Mouse (Mus musculus) skeletal muscle tissue, adult 2 months (tissue): ENCODE measurements around the gene Arl6ip4.
A peak's percentile ranks its signal among the peaks of the same experiment; 100 is the strongest.

Source experiments
- DNase-seq: peaks from one replicate; pipeline ENCODE4 v3.0.0-alpha.2; 2012; ENCODE audit warnings: low read depth, low spot score

Gene Arl6ip4

GRCm38 (mm10) chr5:124115990-124116845, at the start of gene Arl6ip4:
Arl6ip4 (plus strand) TSS chr5:124116089.
- peak; percentile 45 for DNase-seq

- no peak for DNase-seq
Observed at GRCm38 (mm10) chr5:124069657-124070056, 46.2 kb upstream of the Arl6ip4 start.

- peak; percentile 82 for DNase-seq
Observed at GRCm38 (mm10) chr5:124073682-124074081, 42.2 kb upstream of the Arl6ip4 start.

DNA sequence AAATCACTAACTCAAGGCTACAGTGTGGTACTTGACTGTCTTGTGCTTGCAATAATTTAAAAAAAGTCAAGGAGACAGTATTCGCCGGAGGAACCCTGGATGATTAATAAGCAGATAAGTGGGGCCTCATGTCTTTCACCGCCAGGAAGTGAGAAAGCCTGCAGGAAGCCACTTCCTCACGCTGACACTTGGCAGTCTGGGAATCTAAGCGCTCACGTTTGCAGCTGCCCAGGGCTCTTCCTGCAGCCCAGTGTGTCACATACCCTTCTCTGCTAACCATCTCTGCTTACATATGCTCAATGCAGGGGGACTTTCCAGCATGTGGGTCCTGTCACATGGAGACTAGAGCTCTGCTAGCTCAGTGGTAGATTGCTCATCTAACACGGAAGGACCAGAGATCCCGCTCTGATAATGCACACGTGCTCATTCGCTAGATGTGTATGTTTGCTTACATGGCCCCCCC, 41.0 kb upstream of the Arl6ip4 start:
- DNase-seq: no peak

GRCm38 (mm10) chr5:124075716-124076115, 40.2 kb upstream of the Arl6ip4 start:
- no peak for DNase-seq

DNA sequence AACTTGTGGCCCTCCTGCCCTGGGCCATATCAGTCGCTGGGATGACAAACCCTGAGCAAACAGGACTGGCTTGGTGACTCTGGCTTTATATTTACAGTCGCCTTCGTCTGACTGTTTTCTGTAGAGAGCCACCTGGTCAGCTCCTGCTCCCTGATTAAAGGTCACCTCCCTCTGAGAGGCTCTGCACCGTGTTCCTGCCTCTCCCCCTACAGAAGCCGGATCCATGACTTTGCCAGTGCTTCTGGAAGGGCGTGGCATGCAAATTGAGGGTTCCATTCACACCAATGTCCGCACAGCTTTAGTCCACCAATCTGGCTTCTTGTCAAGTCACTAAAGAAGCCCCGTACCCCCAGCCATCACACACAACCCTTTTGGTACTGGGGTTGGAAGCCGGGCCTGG, 39.3 kb upstream of the Arl6ip4 start:
- DNase-seq: no peak

DNA sequence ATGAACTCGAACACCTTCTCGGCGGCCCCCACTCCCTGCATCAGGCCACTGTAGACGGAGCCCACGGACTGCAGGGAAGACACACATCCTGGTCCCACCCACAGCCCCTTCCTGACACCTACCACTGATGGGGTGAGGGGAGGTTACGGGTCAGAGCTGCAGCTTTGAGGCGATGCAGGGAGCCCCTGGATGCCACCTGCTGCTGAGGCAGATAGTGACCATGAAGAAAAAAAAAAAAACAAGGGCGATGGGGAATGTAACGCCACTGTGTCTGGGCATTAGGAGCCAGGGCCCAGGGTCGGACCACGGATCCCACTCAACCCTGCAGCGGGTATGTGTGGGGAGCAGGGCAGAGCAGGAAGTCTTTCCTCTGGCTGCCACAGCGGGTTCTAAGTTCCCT, 38.6 kb upstream of the Arl6ip4 start:
- no peak for DNase-seq

DNA sequence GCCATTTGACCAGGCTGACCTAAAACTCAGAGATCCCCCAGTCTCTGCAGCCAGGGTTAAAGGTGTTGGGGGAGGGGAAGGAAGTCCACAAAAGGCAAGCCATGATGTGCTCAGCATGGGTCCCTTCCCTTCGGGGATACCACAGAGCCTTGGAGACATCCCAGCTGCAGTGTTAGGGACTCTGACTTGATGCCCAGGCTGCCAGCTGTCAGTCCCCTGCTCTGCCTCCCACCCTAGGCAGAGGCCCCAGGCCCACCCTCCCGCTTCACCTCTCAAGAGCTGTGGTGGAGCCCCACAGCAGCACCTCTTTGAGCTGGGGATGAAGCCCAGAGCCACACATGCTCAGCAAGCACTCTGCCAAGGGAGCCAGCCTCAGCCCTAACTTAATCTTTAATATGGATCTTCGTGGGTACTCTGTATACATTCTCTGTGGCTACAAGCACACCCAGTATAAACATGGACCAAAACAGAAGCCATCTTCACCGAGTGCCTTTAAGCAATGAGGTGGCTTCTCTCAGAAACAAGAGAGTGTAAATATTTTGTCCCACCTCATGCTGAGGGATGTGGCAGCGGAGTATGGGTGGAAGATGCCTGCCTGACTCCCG, 37.9 kb upstream of the Arl6ip4 start:
- DNase-seq: no peak

DNA sequence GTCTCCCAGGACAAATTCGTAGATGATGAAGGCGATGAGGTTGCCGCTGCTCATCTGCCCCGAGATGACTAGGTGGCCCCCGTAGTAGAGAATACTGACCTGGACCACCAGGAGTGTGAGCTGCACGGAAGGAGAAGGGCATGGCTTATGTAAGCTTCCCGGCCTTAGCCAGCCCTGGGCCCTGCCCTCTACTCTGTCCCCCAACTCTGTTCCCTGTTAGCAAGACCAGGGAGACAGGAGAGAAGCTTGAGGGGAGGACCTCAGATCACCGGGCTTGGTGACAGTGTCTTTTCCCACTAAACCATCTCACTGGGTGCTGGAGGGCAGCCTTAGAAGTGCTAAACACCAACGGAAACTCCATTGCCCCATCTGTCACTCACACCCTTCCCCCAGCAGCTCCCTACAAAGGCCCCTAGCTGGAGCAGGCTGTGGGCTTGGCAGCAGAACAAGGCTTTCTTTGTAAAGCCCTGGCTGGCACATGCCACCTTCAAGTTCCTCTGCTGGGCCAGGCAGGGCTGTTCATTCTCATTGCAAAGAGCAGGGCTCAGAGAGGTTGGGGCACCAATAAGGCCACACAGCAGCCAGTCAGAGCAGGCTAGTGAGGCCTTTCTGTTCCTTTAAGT, 37.0 kb upstream of the Arl6ip4 start:
- no peak for DNase-seq

GRCm38 (mm10) chr5:124079880-124080279, 36.0 kb upstream of the Arl6ip4 start:
- no peak for DNase-seq

- no peak for DNase-seq
Observed at GRCm38 (mm10) chr5:124082447-124082846, 33.4 kb upstream of the Arl6ip4 start.

DNA sequence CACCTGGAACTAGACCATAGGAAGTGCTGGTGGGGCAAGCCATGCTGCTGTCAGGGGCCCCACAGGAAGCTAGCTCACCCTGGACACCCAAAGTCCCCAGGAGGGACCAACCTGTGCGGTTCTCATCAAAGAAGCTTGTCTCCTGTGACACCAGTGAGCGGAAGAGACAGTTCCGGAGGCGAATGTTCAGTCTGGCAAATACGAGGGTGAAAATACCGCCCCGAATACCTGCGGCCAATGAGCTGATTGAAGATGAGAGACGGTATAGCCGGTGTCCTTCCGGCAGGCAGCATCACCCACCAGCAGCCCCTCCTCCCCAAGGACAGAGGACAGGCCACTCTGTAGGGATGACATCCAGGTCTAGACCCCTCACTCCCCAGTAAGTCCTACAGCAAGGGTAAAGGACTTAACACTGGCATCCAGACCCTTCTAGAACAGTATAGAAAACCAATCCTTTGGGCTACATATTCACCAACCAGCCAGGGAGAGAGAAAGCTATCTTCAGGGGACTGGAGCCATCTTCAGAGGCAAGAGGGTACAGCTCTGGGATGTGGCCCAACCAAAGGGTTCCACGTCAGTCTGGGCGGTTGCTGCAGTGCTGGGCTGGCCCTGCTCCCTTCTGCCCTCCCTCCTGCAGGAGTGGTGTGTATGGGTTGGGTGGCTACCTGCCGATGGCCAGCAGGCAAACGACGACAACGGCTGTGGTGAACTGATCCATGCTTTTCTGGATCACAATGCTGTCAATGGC, 32.8 kb upstream of the Arl6ip4 start:
- no peak for DNase-seq

DNA sequence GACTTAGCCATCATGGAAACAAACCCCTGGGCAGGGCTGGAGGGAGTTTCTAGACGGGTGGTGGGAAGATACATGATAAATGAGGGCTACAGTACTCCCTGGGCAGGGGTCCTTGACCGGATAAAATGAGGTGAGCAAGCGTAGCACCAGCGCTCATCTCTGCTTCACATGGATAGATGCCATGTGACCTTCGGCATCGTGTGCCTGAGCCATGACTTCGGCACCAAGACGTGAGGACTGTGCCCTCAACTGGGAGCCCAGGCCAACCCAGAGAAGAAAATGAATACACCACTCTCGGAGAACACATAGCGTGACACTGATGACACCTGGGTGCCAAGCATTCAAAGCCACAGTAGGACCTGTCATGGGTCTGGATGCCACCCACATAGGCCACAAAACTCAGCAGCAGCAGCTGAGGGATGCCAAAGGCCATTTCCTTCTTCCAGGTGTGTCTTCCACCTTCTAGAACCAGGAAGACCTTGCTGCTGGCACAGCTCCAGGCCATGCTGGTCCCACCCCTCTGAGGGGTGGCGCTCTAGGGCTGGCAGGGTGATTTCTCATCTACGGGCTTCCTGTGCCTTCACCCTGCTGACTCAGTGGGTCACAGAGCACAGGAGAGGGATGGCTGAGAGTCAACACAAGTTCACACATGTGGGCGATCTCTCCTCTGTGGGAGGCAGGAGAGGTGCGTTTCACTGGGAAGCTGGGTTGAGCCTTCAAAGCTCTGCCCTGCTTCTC, 31.9 kb upstream of the Arl6ip4 start:
- no peak for DNase-seq

DNA sequence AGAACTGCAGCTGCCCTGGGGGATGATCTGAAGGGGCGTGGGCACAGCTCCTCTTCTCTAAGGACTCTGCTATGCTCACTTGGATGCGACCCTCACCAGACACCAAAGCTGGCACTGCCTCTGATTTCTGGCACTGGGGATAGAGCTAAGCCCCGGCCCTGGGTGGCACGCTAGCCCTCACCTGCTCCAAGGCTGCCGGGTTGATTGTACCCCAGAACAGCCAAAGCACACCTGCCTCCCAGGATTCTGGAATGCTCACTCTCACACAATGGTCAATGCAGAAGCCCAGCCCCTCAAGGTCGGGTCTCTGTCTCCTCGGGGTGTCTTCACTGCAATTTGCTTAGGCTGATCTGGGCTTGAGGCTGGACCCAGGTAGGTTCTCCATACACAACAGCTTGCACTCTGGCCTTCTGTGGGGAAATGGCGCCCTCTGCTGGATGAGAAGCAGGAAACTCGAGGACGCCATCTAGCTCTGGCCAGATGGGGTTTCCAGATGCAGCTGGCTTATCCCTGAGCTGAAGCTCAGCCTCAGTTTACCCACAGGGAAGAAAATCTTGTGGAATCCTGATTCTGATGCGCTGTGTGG, 31.2 kb upstream of the Arl6ip4 start:
- peak; percentile 78 for DNase-seq

DNA sequence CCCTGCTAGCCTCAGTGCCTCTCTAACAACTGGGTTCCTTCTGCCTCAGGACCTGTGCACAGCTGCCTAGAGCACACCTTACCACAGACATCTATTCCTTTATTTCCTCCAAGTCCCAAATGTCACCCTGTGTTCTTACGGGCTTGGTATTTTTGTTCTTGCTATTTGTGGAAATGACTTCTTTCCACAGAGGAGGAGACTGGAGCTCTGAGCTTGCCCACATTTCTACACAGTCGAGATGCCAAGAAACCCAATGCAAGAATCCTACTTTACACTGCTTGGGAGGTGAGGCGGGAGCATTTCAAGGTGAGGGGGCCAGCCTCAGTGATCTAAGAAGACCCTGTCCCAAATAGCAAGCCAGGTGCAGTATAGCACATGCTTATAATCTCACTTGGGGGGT, 30.4 kb upstream of the Arl6ip4 start:
- DNase-seq: no peak

- DNase-seq: no peak
Observed at GRCm38 (mm10) chr5:124086876-124087275, 29.0 kb upstream of the Arl6ip4 start.

DNA sequence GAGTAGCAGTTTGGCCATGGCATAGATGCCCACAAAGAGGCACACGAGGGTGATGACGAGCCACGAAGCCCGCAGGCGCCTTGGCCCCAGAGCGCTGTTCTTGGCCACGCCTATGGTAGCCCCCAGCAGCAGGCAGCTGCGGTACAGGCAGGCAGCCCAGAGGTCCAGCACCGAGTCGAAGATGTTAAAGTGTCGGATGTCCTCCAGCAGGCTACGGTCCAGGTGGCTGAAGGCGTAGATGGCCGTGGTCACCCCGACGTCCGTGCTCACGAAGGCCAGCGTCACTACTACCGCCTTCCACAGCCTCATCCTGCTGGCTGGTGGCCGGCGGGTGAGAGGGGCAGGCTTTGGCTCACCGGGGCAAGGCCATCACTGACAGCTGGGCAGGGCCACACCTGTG, 26.0 kb upstream of the Arl6ip4 start:
- DNase-seq: peak; percentile 55

DNA sequence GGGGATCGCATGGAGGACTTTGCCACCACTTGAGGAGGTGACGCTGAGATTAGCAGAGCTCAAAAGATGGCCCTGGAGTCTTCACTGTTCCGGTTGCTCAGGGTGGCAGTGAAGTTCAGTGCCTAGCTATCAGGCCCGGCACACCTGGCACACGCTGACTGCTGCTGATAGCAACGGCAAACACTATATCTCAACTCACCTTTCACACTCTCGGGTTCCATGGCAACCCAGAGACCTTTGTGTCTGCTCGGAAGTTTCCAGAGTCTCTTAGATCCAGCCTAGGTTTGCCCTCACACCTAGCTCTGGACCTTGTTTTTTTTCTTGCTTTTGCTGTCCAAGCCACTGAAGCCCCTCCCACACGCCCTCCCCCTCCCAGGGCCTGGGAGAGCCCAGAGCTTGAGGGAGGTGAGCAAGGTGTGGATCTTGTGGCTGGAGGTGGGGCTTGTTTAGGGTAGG, 23.9 kb upstream of the Arl6ip4 start:
- no peak for DNase-seq

DNA sequence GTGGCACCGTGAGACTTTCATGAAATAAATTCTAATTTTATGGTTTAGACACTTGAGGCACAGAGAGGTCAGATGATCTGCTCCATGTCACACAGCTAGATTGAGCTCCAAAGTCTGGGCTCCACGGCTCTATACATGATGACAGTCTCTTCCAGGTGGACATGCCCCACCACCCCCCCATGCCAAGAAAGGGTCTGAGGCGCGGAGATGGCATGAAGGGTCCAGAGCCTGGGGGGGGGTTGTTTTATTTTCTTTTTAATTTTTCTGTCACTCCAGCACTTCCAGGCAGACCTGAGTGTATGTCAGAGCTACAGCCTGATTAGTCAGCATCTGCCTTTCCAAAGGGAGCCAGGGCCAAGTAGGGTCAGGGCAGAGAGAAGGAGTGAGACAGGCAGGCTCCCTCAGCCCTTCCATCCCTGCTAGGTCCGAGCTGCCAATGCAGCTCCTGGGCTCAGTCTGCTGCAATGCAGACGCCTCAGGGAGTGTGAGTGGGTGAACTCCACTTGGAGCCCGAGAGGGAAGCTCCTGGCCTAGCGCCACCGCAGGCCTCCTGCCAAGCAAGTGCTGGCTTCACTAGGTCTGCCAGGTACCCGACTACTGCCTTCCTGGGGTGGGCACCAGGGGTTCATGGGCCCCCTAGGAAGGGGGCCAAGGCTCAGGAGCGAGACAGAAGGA, 22.6 kb upstream of the Arl6ip4 start:
- peak; percentile 52 for DNase-seq
